7 mouse cellular contexts compared by ENCODE assay signal in genomic region chr1:93114713-93115463, GRCm38 (mm10). TPM values are rescaled to one million over a fixed set of nuclear protein-coding genes. Genes with fewer than 3 reads are reported as not detected.
DNase-seq lines count a peak whose midpoint lies in the region; ATAC-seq and TF ChIP-seq lines count a peak whose summit lies in the region.

No protein-coding gene starts in this region.

- H3K27me3 ChIP-seq in forebrain, postnatal 0 days (ENCODE audit: insufficient read depth, low read length): no peaks in the 10 kb centered on the region
- no peaks in the 10 kb centered on the region for H3K27me3 ChIP-seq in hindbrain, embryonic 15.5 days

- peak; percentile 100 for ATAC-seq in forebrain, postnatal 0 days
- peak; percentile 99 for ATAC-seq in hindbrain, embryonic 15.5 days (ENCODE audit: low FRiP score, low read depth)

- H3K27ac ChIP-seq in forebrain, postnatal 0 days (ENCODE audit: low read depth, low read length): peak overlapping the region; percentile 73
- H3K27ac ChIP-seq in hindbrain, embryonic 15.5 days (replicated peaks): peak overlapping the region; percentile 72

- no peaks in the 10 kb centered on the region for H3K9me3 ChIP-seq in forebrain, postnatal 0 days (ENCODE audit: low read length)
- H3K9me3 ChIP-seq in hindbrain, embryonic 15.5 days: no peaks in the 10 kb centered on the region

- peaks cover 6% of the 10 kb centered on the region for H3K4me1 ChIP-seq in forebrain, postnatal 0 days (ENCODE audit: insufficient read depth)
- H3K4me1 ChIP-seq in hindbrain, embryonic 15.5 days (replicated peaks): peaks cover 12% of the 10 kb centered on the region

- H3K4me2 ChIP-seq in forebrain, postnatal 0 days (ENCODE audit: low read depth): peak overlapping the region; percentile 60
- H3K4me2 ChIP-seq in hindbrain, embryonic 15.5 days: peak overlapping the region; percentile 72

- H3K36me3 ChIP-seq in forebrain, postnatal 0 days (ENCODE audit: insufficient read depth): no peaks in the 10 kb centered on the region
- no peaks in the 10 kb centered on the region for H3K36me3 ChIP-seq in hindbrain, embryonic 15.5 days

- TF ChIP-seq CTCF in forebrain, postnatal 0 days (IDR thresholded peaks at IDR 0.05; ENCODE audit: low read depth): no peak; the same call in 1 of the 2 replicates

- peak overlapping the region; percentile 40 for H3K4me3 ChIP-seq in forebrain, postnatal 0 days (ENCODE audit: low read depth, low read length)
- peak overlapping the region; percentile 39 for H3K4me3 ChIP-seq in hindbrain, embryonic 15.5 days

- 19% methylated on average over 21 of the region's 21 CpGs for WGBS in forebrain, postnatal 0 days
- WGBS in hindbrain, embryonic 15.5 days: 22% methylated on average over 21 of the region's 21 CpGs

- DNase-seq in WW6 (ENCODE audit: low read depth, low spot score): peak; percentile 60
- peak; percentile 76 for DNase-seq in cerebellum, adult 11-12 months
- peak; percentile 94 for DNase-seq in forebrain, postnatal 0 days
- peak; percentile 72 for DNase-seq in left cerebral cortex, adult 11 months (ENCODE audit: low spot score)
- peak; percentile 61 to 75 for DNase-seq in lung, postnatal 4 days
- DNase-seq in right cerebral cortex, postnatal 25 days: peak; percentile 79

- H3K9ac ChIP-seq in forebrain, postnatal 0 days: peak overlapping the region; percentile 36
- peak overlapping the region; percentile 27 for H3K9ac ChIP-seq in hindbrain, embryonic 15.5 days

RNA-seq across cellular contexts. Expression of gene Kif1a, which starts 13.1 kb away (rescaled TPM):
- 409 and 465 TPM in 2 replicates for total RNA-seq in forebrain, postnatal 0 days (2014; rRNA removed)
- polyA plus RNA-seq in forebrain, postnatal 0 days (2015; fragmentation: Nextera tagmentation; extraction: Ambion mirVana): 381 and 564 TPM in 2 replicates
- 456 and 490 TPM in 2 replicates for polyA plus RNA-seq in hindbrain, embryonic 15.5 days (2015; fragmentation: Nextera tagmentation; extraction: Ambion mirVana)

RNA-seq across cellular contexts. Expression of gene Agxt, which starts 20.2 kb away (rescaled TPM):
- not detected in 2 replicates for total RNA-seq in forebrain, postnatal 0 days (2014; rRNA removed)
- not detected in 2 replicates for polyA plus RNA-seq in forebrain, postnatal 0 days (2015; fragmentation: Nextera tagmentation; extraction: Ambion mirVana)
- not detected in 2 replicates for polyA plus RNA-seq in hindbrain, embryonic 15.5 days (2015; fragmentation: Nextera tagmentation; extraction: Ambion mirVana)

RNA-seq across cellular contexts. Expression of gene 2310007B03Rik, which starts 45.9 kb away (rescaled TPM):
- 0.23 TPM in 1 of 2 replicates, not detected in the other for total RNA-seq in forebrain, postnatal 0 days (2014; rRNA removed)
- 0.14 and 0.25 TPM in 2 replicates for polyA plus RNA-seq in forebrain, postnatal 0 days (2015; fragmentation: Nextera tagmentation; extraction: Ambion mirVana)
- polyA plus RNA-seq in hindbrain, embryonic 15.5 days (2015; fragmentation: Nextera tagmentation; extraction: Ambion mirVana): 0.23 and 0.28 TPM in 2 replicates

RNA-seq across cellular contexts. Expression of gene Crocc2, which starts 53.6 kb away (rescaled TPM):
- total RNA-seq in forebrain, postnatal 0 days (2014; rRNA removed): 1.9 and 2.7 TPM in 2 replicates
- 0.43 and 0.92 TPM in 2 replicates for polyA plus RNA-seq in forebrain, postnatal 0 days (2015; fragmentation: Nextera tagmentation; extraction: Ambion mirVana)
- polyA plus RNA-seq in hindbrain, embryonic 15.5 days (2015; fragmentation: Nextera tagmentation; extraction: Ambion mirVana): 0.35 and 0.45 TPM in 2 replicates

Comparison
In these comparisons a context has a peak if more than half of its experiments do, and no peak if none do; other contexts are left out.
1. Peak in every context shown above with its lines: DNase-seq, ATAC-seq, H3K4me3 ChIP-seq and H3K27ac ChIP-seq.